Mouse (Mus musculus) fibroblast of lung, adult 2 months (primary cell): ENCODE measurements around the gene 5730455P16Rik.
"Not testable (repeated sequence)": the region's sequence is repeated elsewhere in the genome, so short reads cannot be mapped to it uniquely, and the experiment has no call there.

ENCODE experiments used
- DNase-seq: peaks from one replicate; pipeline ENCODE4 v3.0.0-alpha.2; 2011; ENCODE audit warnings: low read depth

5730455P16Rik gene

GRCm38 (mm10) chr11:80377712-80378451, at the start of gene 5730455P16Rik:
Gene 5730455P16Rik, minus strand, starts transcription at chr11:80378034.
- peak; percentile 20 for DNase-seq

GRCm38 (mm10) chr11:80426029-80426813, 48.4 kb upstream of the 5730455P16Rik start:
- DNase-seq, result not testable (repeated sequence)

DNA sequence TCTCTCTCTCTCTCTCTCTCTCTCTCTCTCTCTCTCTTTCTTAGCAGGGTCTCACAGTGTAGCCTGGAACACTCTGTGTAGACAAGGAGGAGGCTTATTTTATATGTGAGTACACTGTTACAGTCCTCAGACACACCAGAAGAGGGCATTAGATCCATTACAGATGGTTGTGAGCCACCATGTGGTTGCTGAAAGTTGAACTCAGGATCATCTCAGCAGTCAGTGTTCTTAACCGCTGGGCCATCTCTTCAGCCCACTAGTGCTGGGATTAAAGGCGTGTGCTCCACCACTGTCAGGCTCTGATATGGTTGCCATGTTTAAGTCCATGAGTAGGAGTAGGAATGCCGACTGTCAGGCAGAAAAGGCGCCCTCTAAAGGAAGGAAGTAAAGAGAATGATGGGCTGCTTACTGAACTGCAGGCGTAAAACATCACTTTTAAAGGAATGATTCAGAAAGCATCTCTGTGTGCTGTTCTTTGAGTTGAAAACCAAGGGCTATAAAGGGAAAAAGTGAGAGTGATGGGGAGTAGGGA, 47.5 kb upstream of the 5730455P16Rik start:
- no peak for DNase-seq

DNA sequence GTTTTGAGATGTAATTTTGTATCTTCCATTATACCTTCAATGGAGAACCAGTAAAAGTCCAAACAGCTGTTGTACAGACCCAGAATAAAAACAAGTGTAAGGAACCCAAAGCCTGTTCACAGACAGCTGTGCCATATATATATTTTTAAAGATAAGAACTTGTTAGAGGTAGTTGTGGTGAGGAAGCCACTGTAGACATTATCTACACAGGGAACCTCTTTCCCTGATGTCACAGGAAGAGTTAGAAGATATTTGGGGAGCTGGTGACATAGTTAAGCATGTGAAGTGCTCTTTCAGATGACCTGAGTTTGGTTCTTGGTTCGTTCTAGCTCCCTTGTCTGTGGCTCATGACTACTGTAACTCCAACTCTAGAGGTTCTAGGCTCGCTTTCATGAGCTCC, 46.9 kb upstream of the 5730455P16Rik start:
- DNase-seq, result no peak

GRCm38 (mm10) chr11:80421421-80422047, 43.7 kb upstream of the 5730455P16Rik start:
- DNase-seq, result no peak

GRCm38 (mm10) chr11:80420202-80420984, 42.6 kb upstream of the 5730455P16Rik start:
- DNase-seq, result no peak

GRCm38 (mm10) chr11:80419743-80420142, 41.9 kb upstream of the 5730455P16Rik start:
- no peak for DNase-seq

GRCm38 (mm10) chr11:80417085-80417484, 39.3 kb upstream of the 5730455P16Rik start:
- no peak for DNase-seq

DNA sequence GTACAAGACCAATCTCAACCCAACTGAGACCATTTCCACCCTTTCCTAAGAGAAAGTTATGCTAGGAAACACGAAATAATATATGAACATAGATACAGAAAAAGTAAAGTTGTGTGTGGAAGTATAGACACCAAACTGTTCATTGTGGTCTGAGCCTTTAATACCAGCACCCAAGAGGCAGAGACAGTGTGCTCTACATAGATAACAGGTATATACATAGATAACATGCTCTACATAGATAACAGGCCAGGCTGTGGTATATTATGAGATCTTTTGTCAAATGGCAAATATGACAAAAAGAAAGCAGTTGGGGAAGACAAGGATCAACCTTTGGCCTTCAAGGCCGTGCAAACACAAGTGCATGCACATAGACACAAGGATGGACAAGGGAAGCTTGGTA, 32.5 kb upstream of the 5730455P16Rik start:
- no peak for DNase-seq

GRCm38 (mm10) chr11:80407878-80408277, 30.0 kb upstream of the 5730455P16Rik start:
- not testable (repeated sequence) for DNase-seq

- DNase-seq, result no peak
These were observed 18.8 kb upstream of the 5730455P16Rik start for GRCm38 (mm10) chr11:80396617-80397016.

GRCm38 (mm10) chr11:80395930-80396329, 18.1 kb upstream of the 5730455P16Rik start:
- DNase-seq, result no peak

DNA sequence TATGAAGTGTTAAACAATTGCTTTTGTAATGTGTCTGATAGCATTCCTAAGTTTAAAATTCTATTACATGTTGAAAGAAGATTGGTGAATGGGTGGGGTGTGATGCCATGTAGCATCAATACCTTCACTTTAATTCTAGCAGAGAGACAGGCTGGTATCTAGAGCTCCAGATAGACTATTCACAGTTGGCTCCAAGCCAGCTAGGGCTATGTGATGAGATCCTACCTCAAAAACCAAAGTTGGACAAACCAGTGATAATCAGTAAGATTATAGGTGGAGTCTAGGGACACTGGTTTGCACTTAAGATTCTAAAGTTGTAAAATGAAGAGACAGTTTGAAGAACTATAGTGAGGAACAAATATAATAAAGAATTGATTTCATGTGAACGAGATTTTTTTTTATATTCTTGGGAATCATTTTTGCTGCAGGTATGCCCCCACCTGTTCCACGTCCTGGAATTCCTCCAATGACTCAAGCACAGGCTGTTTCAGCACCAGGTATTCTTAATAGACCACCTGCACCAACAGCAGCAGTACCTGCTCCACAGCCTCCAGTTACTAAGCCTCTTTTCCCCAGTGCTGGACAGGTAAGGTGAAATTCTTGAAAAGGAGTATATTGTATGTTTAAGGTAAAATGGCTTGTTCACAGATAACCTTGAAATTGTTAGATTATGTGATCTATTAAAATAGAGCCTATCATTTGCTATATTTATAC, 13.7 kb upstream of the 5730455P16Rik start:
- no peak for DNase-seq

- no peak for DNase-seq
These were observed 12.1 kb upstream of the 5730455P16Rik start for GRCm38 (mm10) chr11:80389885-80390284.

DNA sequence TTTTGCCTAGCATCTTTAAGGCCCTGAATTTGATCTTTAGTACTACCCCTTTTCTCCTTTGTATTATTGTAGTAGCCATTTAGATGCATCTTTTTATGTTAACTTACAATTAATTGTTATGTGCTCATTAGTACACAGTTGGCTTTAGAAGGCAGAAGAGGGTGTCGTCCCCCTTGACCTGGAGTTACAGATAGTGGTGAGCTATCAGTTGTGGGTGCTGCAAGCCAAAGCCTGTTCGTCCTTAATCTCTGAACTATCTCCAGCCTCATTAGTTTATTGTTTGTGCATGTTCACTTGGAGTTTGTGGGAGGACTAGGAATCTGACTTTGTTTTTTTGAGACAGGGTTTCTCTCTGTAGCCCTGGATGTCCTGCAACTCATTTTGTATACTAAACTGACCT, 9.0 kb upstream of the 5730455P16Rik start:
- no peak for DNase-seq

DNA sequence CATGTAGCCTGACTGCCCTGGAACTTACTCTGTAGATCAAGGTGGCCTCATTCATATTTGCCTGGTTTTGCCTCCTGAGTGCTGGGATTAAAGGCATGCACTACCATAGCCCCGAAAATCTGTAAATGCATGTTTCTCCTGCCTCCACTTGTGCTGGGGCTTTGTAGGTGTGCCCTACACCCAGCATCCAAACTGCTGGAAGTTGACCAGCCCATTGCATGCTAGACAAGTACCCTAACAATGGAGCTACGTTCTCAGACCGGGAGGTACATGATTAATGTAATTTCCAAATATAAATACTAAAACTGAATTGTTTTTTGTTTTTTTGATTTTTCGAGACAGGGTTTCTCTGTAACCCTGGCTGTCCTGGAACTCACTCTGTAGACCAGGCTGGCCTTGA, 7.2 kb upstream of the 5730455P16Rik start:
- DNase-seq, result no peak

GRCm38 (mm10) chr11:80384461-80384860, 6.6 kb upstream of the 5730455P16Rik start:
- DNase-seq, result no peak

DNA sequence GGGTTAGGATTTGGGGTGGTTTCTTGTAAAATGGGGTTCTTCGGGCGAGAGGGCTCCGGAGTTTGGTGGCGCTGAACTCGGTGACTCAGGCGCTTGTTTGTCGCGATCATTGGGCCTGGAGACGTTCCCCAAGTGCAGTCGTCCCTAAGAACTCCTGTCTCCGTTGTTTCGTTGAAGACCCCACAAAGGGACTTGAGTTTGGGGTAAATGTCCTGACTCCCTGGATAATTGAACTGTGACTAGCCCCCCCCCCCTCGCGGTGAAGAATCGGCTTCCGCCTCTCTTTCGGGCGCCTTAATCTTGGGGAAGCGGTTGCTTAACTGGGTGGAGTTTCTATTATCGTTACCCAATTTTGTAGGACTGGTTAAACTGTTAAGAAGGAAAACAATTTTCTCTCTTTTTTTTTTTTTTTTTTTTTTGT, 5.8 kb upstream of the 5730455P16Rik start:
- peak; percentile 10 for DNase-seq

DNA sequence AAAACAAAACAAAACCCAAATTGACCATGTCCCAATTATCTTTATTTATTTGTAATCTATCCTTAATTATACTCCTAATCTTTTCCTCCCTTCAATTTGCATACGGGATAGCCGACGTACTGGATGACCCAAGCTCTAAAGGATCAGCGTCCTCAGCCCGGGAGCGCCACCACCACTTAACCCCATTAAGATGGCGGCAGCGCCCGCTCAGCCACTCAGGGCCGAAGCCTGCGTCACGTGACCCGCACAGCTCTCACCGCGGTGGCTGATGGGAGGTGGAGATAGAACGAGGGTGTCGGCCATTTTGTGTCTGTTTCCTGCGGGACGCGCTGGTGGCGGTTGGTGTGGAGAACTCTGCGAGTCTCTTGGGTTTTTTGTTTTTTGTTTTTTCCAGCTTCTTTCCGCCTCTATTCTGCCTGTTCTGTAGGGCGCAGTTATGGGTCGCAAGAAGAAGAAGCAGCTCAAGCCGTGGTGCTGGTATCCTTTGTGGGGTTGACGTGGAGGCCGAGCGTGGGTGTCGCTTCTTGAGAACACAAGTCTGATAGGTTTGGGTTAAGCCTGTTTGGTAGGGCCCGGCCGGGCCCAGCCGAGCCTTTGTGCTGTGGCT, 5.3 kb upstream of the 5730455P16Rik start, which contains the start of gene Zfp207:
Gene Zfp207 (plus strand): TSS at position 261 of the 607 bp plus-strand sequence.
- peak; percentile 87 for DNase-seq

DNA sequence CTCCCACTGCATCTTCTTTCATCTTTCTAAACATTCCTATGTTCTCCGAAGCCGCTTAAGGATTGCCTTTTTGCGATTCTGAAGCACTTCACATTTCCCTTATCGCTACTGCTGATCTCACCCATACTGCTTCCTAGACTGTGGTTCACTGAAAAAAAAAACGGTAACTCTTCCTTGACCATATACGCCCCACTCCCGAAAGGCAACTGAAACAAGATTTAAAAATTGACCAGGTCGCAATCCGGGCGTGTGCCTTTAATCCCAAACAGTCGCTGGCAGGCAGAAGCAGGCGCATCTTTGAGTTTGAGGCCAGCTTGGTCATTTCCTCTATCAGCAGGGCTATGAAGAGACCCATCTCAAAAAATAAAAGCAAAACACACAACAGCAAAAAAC, 4.8 kb upstream of the 5730455P16Rik start:
- no peak for DNase-seq
